Mouse (Mus musculus) stomach, embryonic 14.5 days (tissue): ENCODE measurements around the gene Spata18. TPM values are rescaled to one million over a fixed set of nuclear protein-coding genes. Genes with fewer than 3 reads are reported as not detected.

ENCODE experiments used
- ATAC-seq: fragments of 200-750 bp; cut with Nextera tagmentation; 2 replicates; pipeline ENCODE4 v1.8.0; 2017; ENCODE audit warnings: low read depth, moderate TSS enrichment; ENCODE audit not compliant: insufficient number of reproducible peaks, insufficient read depth, low FRiP score
- H3K27ac ChIP-seq: fragments of 300-500 bp; sonication (generic); 2 replicates; pipeline ENCODE4 v1.5.1; 2014; ENCODE audit warnings: mild to moderate bottlenecking, low read length, moderate library complexity, mixed read lengths
- H3K27me3 ChIP-seq: fragments of 300-500 bp; sonication (generic); 2 replicates; pipeline ENCODE4 v1.6.1; 2014; ENCODE audit warnings: low read length, control low read depth, mixed read lengths; ENCODE audit not compliant: control insufficient read depth, insufficient read depth
- H3K36me3 ChIP-seq: fragments of 300-500 bp; sonication (generic); 2 replicates; pipeline ENCODE4 v1.6.1; 2014; ENCODE audit warnings: mild to moderate bottlenecking, control low read depth, low read length, moderate library complexity, mixed read lengths; ENCODE audit not compliant: control insufficient read depth, insufficient read depth
- H3K4me1 ChIP-seq: fragments of 300-500 bp; sonication (generic); 2 replicates; pipeline ENCODE4 v1.6.1; 2014; ENCODE audit warnings: low read length, control low read depth, mixed read lengths; ENCODE audit not compliant: control insufficient read depth, insufficient read depth
- H3K4me2 ChIP-seq: fragments of 300-500 bp; sonication (generic); replicated peaks from 2 replicates; pipeline ENCODE4 v1.6.1; 2014; ENCODE audit warnings: low read depth, low read length, control low read depth
- H3K4me3 ChIP-seq: fragments of 300-500 bp; sonication (generic); 2 replicates; pipeline ENCODE4 v1.5.1; 2014; ENCODE audit warnings: low read depth, low read length, control low read depth
- H3K9ac ChIP-seq: fragments of 300-500 bp; sonication (generic); replicated peaks from 2 replicates; pipeline ENCODE4 v1.6.1; 2014; ENCODE audit warnings: low read depth, mild to moderate bottlenecking, control low read depth, low read length, moderate library complexity, mixed read lengths
- H3K9me3 ChIP-seq: fragments of 300-500 bp; sonication (generic); 2 replicates; pipeline ENCODE4 v1.6.1; 2016; ENCODE audit warnings: low read depth, low read length, control low read depth; ENCODE audit not compliant: control insufficient read depth
- WGBS: fragments of 180-500 bp; shearing (Covaris S2); extraction: QIAGEN DNeasy Blood & Tissue Kit; methylation state at CpG from one replicate; pipeline ENCODE4 v1.1.7; 2014; 5-methylcytosine and 5-hydroxymethylcytosine counted together
- polyA plus RNA-seq: library from polyadenylated mRNA; unstranded; fragments of >200 nt; fragmentation: Nextera tagmentation; extraction: Ambion mirVana; gene quantifications from 2 replicates; pipeline ENCODE4 v1.2.1, GENCODE M21; 2014

Gene Spata18
- polyA plus RNA-seq, 1 experiment from 2014 or later: 0.36 TPM

DNA sequence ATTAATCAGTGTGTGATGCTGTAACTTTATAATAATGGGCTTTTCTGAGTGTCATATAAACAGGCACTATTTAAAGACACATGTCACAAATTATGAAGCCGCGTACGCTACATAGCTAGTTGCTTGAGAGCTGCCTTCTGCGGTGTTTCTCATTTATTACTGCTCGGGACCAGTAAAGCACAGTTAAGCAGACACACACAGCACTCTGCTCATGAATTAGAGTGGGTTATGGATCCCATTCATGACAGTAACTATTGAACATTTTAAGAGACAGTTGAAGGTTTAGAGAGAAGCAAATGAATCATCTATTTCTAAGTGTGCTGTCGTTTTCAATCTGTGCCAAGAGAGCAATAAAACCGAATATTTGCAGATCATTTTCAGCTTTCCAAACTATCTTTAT, 24.3 kb upstream of the Spata18 start:
- no peaks in the 10 kb centered on the region for H3K36me3 ChIP-seq
- H3K9ac ChIP-seq: no peak overlapping the region
- no peaks in the 10 kb centered on the region for H3K27me3 ChIP-seq
- no peaks in the 10 kb centered on the region for H3K4me1 ChIP-seq
- H3K4me2 ChIP-seq: no peak overlapping the region
- no peak overlapping the region for H3K27ac ChIP-seq
- no peaks in the 10 kb centered on the region for H3K9me3 ChIP-seq
- no peak overlapping the region for H3K4me3 ChIP-seq
- no peak for ATAC-seq
- 85% methylated on average over 7 of the region's 7 CpGs for WGBS

DNA sequence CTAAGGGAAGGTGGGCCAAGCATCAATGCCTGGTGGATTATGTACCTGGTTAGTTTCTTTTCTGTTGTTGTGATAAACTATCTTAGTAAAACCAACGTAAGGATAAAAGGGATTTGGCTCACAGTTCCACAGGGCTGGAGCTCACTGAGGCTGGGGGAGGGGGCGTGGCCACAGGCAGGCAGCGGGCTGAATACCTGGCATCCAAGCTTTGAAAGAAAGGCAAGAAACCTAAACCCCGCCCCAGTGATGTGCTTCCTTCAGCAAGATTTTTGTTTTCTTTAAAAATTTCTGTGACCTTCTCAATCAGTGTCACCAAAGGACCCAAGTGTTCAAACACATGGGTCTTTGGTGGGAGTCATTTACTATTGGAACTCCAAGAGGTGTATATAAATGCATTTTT, 23.6 kb upstream of the Spata18 start:
- no peak overlapping the region for H3K4me3 ChIP-seq
- H3K4me1 ChIP-seq: no peaks in the 10 kb centered on the region
- no peak overlapping the region for H3K27ac ChIP-seq
- no peaks in the 10 kb centered on the region for H3K36me3 ChIP-seq
- no peak overlapping the region for H3K4me2 ChIP-seq
- H3K27me3 ChIP-seq: no peaks in the 10 kb centered on the region
- 61% methylated on average over 4 of the region's 4 CpGs for WGBS
- ATAC-seq: no peak
- no peaks in the 10 kb centered on the region for H3K9me3 ChIP-seq
- H3K9ac ChIP-seq: no peak overlapping the region

- no peak overlapping the region for H3K9ac ChIP-seq
- H3K4me3 ChIP-seq: no peak overlapping the region
- H3K9me3 ChIP-seq: no peaks in the 10 kb centered on the region
- no peak for ATAC-seq
- H3K27me3 ChIP-seq: no peaks in the 10 kb centered on the region
- H3K4me1 ChIP-seq: no peaks in the 10 kb centered on the region
- no peak overlapping the region for H3K4me2 ChIP-seq
- WGBS: 78% methylated on average over 15 of the region's 15 CpGs
- H3K36me3 ChIP-seq: no peaks in the 10 kb centered on the region
- no peak overlapping the region for H3K27ac ChIP-seq
Measured at GRCm38 (mm10) chr5:73627991-73628390, 23.2 kb upstream of the Spata18 start.

DNA sequence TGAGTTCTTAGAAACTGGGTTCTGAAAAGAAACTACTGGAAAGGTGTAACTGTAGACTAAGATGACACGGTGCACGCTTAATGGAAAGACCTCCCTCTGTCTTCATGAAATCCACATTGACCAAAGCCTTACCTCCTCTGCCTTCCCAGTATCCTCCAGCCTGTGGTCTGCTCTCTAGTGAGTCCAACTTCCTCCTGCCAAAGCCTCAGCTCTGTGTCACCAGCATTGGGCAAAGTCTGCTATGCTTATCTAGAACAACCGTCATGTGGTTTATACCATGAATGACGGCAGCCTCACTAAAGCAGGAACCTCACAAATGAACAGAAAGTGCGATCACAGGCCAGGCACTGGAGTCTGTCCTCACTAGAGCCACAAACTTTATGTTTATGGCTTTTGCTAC, 21.0 kb upstream of the Spata18 start:
- no peak overlapping the region for H3K9ac ChIP-seq
- WGBS: 65% methylated on average over 5 of the region's 5 CpGs
- H3K27me3 ChIP-seq: no peaks in the 10 kb centered on the region
- H3K36me3 ChIP-seq: peaks cover 7% of the 10 kb centered on the region
- no peak overlapping the region for H3K4me2 ChIP-seq
- peak; percentile 46; the same call in 1 of the 2 replicates for ATAC-seq
- H3K27ac ChIP-seq: no peak overlapping the region
- H3K4me1 ChIP-seq: no peaks in the 10 kb centered on the region
- peaks cover 7% of the 10 kb centered on the region; the same call in 1 of the 2 replicates for H3K9me3 ChIP-seq
- no peak overlapping the region for H3K4me3 ChIP-seq

- Histone ChIP-seq H3K4me1 (no peaks in the 10 kb centered on the region), H3K9ac (no peak overlapping the region), H3K27me3 (no peaks in the 10 kb centered on the region), H3K4me3 (no peak overlapping the region), H3K4me2 (no peak overlapping the region), H3K9me3 (peaks cover 7% of the 10 kb centered on the region; the same call in 1 of the 2 replicates), H3K36me3 (peaks cover 7% of the 10 kb centered on the region), H3K27ac (no peak overlapping the region)
- ATAC-seq: no peak
- WGBS: 79% methylated on average over 10 of the region's 10 CpGs
Measured at GRCm38 (mm10) chr5:73631001-73631558, 20.1 kb upstream of the Spata18 start.

- H3K9me3 ChIP-seq: peaks cover 7% of the 10 kb centered on the region; the same call in 1 of the 2 replicates
- H3K36me3 ChIP-seq: peaks cover 7% of the 10 kb centered on the region
- H3K27me3 ChIP-seq: no peaks in the 10 kb centered on the region
- no peak within 1 kb of the TSS for H3K9ac ChIP-seq
- ATAC-seq: no peak
- H3K4me3 ChIP-seq: no peak within 1 kb of the TSS
- 73% methylated on average over 8 of the region's 8 CpGs for WGBS
- no peak within 1 kb of the TSS for H3K4me2 ChIP-seq
- H3K27ac ChIP-seq: no peak within 1 kb of the TSS
- H3K4me1 ChIP-seq: no peaks in the 10 kb centered on the region
Measured at GRCm38 (mm10) chr5:73632291-73632690, 18.9 kb upstream of the Spata18 start, which contains the start of gene Lrrc66. Gene Lrrc66, minus strand, starts transcription at chr5:73632526.

DNA sequence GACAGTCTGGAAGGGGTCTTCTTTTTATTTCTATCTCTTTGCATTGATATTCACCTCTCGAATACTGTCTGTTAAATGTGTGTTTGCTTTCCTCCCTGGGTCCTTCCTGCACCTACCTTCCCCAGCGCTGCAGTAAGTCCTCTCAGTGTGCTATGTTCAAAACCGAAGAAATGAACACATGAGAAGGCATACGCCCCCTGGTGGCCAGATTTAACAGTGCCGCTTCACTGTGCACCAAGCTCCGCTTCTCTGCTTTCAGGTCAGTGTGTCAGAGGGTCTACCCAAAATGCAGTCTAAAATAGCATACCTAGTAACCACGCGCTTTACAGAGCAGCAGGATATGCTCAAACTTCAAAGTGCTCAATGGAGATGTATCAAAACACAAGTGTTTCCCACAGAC, 18.0 kb upstream of the Spata18 start:
- WGBS: 65% methylated on average over 8 of the region's 8 CpGs
- no peaks in the 10 kb centered on the region for H3K27me3 ChIP-seq
- H3K4me3 ChIP-seq: no peak overlapping the region
- H3K4me2 ChIP-seq: no peak overlapping the region
- H3K4me1 ChIP-seq: no peaks in the 10 kb centered on the region
- H3K36me3 ChIP-seq: peaks cover 7% of the 10 kb centered on the region
- H3K27ac ChIP-seq: no peak overlapping the region
- no peak overlapping the region for H3K9ac ChIP-seq
- H3K9me3 ChIP-seq: peaks cover 7% of the 10 kb centered on the region; the same call in 1 of the 2 replicates
- no peak for ATAC-seq

DNA sequence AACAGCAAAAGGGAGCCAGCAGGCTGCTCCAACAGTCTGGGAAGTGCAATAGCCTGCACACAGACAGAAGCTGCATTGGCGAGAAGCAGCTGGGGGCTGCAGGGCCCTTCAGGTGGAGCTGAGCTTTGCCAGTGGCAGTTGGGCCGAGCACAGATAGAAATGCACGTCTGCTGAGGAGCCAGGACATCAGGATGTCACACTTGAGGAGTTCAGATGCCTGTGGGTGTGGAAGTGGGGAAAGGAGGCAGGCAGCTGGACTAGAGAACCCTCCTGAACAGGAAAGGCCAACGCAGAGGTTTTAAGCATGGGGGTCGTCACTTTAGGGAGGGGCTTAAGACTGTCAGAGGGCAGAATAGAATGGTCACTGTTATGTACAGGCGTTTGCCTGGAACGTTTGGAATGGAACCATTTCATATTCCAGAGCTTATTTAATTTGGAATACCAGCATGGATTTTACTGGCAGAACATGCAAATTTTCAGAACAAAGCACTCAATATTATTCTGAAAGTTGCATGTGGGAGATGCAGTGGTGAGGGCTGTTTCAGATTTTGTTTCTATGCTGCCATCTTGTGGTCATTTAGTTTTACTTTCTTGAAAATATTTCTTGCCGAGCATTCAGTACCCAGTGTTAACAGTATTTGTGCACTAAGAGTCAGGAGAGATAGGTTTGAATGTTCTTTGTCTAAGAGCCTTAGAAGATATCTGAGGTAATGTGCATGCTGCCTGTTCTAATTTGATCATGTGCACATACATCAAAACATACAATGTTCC, 13.7 kb upstream of the Spata18 start:
- Histone ChIP-seq H3K36me3 (peaks cover 7% of the 10 kb centered on the region), H3K27me3 (no peaks in the 10 kb centered on the region), H3K9ac (no peak overlapping the region), H3K4me3 (no peak overlapping the region), H3K4me1 (no peaks in the 10 kb centered on the region), H3K9me3 (peaks cover 7% of the 10 kb centered on the region; the same call in 1 of the 2 replicates), H3K27ac (no peak overlapping the region), H3K4me2 (no peak overlapping the region)
- 41% methylated on average over 8 of the region's 8 CpGs for WGBS
- ATAC-seq: 0 out of 2 replicates have a peak, but pooled peaks have one; percentile 28
